Mouse (Mus musculus): ENCODE data around the gene Eno1.

DNA sequence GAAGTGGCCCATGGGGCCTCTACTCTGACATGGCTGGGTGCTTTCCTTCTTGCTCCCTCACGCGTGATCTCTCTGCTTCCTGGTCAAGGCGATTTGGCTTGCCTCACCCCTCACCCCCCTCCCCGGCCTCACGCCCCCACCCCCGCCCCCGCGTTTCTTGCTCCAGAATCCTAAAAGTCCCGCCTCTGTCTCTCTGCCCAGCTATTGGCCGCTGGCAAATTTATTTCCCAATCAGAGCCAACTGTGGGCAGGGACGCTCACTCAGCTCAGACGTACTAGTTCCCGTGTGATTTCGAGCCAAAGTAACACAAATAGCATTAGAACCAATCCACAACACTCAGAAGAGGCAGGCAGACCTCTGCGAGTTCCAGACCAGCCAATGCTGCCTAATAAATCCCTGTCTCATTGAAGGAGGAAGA is 24.0 kb upstream of the Eno1 start:
- no peak for TF ChIP-seq POLR2A (IDR thresholded peaks at IDR 0.05; ENCODE audit: low read depth, low read length)
- TF ChIP-seq CTCF (IDR thresholded peaks at IDR 0.05; ENCODE audit: extremely low read depth, insufficient read depth, insufficient read length, insufficient replicate concordance): no peak
